Mouse (Mus musculus): ENCODE measurements around the gene Mr1.

DNA sequence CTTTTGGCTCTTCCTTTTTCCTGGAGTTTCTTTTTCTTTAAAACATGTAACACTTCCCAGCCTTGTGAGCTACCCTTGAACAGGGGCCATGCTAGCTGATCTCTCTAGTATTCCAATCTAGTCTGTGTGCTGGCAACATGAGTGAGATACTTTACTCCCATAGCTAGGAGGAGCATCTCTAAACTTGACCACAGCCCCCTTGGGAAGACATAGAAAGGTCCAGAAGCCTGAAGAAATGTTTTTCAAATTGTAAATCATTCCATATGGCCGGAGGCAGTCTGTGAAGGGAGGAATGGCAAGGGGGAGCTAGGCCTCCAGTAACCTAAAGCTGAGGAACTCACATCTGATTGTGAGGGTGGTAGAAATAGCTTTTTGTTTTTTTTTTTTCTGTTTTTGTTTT, 55.9 kb downstream of the Mr1 start:
- TF ChIP-seq CTCF (IDR thresholded peaks at IDR 0.05) = no peak
- no peak for TF ChIP-seq EP300 (IDR thresholded peaks at IDR 0.05)

All from lung, postnatal 0 days (tissue).